Mouse (Mus musculus): ENCODE measurements around the gene Gstp3. TPM values are rescaled to one million over a fixed set of nuclear protein-coding genes. Genes with fewer than 3 reads are reported as not detected.

Gstp3 gene
- 10.6 TPM for polyA plus RNA-seq (2014; fragmentation: Illumina TruSeq; extraction: RNeasy Lipid Tissue Mini Kit (QIAGEN cat#74804); ENCODE audit: insufficient read depth, low read depth, low replicate concordance)

DNA sequence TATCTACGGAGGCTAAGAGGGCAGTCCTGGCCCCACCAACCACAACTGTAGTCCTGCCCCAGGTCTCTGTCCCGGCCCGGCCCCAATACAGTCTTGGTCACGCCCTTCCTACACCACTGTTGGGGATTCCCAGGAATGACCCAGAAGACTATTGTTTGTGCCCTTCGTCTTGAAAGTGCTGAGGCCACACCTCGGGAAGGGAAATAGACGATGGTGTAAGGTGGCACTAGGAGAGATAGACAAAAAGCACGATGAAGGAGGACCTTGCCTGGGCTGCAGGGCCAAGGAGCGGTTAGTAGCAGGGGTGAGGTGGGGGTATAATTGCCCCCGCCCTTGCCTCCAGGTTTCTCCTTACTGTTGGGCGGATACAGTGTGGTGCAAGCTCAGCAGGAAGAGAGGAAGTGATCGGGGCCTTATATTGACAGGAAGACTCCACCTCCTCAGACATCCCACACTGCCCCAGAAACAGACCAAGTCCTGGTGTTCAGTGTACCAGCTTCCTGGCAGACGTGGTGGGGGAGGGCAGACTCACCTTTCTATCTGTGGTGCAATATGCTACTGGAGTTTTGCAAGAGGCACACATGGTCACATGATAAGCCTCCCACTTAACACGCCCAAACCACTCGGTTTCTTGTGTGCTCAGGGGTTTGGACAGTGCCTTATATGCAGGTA is at the start of gene Gstp3:
TSS of gene Gstp3 (minus strand) at position 501 of the 672 bp plus-strand sequence.

DNA sequence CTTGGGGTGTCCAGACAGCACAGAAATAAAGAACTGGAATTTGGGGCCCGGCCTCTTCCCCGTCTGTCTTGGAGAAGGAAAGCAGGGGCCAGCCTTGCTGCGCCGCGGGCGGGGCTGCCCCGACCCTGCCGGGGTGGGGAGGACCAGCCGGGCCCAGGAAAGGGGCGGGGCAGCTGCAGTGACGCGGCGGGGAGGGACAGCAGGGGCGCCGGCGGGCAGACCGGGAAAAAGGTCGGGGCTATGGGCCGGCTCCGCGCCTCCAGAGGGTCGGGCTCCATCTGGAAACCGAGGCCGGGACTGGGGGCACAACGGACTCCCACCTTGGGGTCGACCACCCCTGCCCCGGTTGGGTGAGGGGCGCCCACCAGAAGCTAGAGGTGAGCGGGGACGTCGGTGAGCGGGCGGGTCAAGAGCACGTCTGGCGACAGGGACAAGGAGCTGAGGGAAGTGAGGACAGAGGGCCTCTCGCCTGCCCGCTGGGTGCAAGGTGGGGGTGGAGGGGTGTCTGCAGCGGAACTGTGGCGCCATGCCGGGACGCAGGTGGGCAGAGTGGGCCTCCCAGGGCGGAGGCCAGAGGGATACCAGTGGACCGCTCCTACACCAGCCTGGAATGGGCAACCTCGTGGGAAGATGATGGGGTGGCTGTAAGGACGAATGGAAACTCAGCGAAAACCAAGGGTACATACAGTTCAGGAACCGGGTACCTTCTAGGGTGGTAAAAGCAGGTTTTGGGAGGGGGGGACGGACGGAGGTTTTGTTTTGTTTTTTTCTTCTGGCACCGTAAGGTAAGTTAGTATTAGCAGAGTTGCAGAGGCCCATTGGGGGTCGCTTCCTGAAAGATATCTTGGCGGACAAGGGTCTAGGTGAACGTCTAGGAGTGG is 40.7 kb upstream of the Gstp3 start, which contains the start of gene Pitpnm1:
TSS of gene Pitpnm1 (plus strand) at position 162 of the 881 bp plus-strand sequence.

DNA sequence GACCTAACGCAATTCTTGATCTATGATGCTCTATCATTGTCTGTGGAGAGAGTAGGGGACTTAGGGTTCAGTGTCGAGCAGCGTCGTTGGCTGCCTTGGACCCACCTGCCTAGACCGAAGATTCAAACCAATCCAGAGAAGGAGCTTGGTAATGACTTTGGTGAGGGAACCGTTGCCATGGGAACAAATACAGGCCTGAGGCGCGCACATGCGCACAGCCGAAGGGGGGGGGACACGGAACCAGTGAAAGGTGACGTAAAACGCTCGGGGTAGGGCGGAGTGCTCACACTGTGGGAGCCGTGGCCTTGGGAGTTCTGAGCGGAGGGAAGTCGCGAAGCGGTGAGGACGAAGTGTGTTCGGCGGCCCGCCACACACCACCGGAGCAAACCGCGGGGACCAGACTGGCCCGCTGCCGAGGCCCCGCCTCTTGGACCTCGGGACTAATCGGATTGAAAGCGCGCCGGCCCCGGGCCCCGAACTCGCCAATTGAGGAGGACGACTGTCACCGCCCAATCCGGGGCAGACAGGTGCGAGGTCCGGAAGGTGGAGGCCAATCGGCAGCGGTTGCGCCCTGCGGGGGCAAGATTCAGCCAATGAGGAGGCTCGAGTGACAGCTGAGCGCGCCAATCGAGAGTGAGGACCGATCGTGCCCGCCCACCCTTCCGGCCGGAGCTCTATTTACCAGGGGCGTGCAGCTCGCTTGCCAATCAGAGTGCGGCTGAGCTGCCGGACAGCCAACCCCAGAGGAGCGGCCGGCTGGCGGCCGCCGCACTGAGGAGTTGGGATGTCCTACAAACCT is 37.5 kb upstream of the Gstp3 start, which contains the start of gene Cdk2ap2:
TSS of gene Cdk2ap2 (plus strand) at position 541 of the 799 bp plus-strand sequence.

DNA sequence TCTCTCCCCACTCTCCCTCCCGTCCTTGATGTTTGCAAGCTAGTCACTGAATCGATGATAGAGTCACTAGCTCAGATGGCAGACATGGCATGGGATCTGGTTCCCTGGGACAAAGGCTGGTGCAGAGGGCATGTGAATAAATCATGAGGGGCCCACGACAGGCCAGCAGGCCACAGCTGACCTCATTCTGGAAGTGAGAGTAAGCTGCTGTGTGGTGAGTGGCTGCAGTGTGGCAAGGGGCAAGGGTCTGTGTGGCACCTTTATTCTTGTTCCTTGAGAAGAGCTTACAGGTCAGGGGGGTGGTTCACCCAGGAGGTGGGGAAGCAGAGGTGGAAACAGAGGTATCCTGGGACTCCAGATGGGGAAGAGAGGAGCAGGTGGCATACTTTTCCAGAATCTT is 22.0 kb upstream of the Gstp3 start, which contains the start of gene Cabp2:
TSS of gene Cabp2 (plus strand) at position 185 of the 400 bp plus-strand sequence.

DNA sequence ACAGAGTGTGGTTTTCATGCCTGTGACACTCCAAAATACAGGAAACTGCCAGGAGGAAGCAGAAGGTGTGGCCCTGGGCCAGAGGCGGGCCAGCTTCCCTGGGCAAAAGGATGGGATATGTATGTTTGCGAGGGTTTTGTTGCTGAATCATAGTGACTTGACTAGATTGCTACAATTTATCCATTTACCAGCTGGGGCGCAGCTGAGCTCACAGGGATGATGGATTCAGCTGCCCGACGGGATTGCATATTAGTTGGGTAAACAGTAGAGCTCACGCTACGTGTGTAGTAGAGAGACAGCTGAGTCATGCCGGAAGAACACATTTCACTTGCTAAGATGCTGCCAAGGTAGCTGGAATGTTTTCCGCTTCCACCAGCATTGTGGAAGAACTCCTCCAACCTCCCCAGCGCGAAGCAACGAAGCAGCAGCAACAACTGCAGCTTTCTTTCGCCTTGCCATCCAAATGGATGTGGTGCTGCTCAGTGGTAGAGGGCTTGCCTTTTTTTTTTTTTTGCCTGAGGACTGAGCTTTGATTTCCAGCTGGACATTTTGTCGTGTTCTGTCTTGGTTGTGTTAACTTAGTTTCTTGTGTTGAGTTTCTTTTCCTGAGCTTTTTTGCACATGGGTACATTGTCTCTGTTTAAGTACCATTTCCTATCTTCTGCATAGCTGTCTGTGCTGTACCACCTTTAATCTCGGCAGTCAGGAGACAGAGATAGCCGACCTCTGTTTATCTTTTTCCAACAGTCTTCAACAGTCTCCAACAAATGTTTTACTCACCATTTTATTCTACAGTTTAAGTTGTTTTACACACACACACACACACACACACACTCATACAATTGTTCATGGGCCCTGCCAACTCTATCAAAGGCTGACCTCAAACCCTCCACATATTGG is 13.2 kb downstream of the Gstp3 start, which contains the start of gene Gstp2:
TSS of gene Gstp2 (minus strand) at position 58 of the 900 bp plus-strand sequence.

DNA sequence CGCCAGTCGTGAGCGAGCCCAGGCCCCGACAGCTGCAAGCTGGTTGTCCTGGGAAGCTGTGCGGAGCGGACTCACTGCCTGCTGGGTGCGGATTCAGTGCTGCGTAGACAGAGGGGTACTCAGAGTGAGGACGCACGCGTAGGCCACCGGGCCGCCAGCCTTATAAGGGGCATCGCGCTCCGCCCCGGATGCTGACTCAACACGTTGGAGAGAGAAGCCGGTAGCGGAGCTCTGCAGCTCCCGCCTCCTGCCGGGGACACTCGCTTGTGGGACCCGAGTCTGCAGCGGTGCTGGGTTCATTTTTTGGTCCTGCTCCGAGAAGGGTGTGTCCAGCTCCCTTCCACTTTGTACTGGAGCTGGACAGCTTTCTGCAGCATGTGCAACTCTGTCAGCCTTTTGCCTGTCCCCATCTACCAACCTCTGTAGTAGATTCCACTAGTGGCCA is 21.6 kb downstream of the Gstp3 start, which contains the start of gene Gstp1:
TSS of gene Gstp1 (minus strand) at position 198 of the 445 bp plus-strand sequence.

DNA sequence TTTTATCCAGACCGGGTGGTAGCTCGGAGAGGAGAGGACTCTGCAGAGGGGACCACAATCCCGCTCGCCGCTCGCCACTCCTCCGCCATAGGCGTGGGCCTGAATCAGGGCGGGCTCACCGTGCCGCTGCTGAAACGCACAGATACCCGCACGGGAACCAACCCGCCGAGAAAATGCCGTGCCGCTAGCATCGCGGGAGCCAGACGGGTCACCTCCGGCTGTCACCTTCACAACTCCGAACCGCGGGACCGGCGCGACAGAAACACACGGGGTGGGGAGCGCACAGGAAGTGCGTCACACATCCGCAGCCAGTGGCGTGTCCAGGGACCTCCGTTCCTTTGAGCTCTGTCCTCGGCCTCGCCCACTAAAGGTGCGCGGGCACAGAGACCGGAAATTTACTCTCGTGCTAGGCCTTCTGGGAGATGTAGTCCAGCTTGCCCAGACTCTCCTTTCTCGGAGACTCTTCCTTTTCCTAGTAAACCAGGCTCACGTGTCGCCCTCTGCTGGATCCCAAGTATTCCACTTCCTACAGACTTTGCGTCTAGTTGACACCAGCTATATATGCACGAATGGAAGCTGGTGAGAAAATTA is 46.8 kb downstream of the Gstp3 start, which contains the start of gene Ndufv1:
TSS of gene Ndufv1 (minus strand) at position 375 of the 591 bp plus-strand sequence.

Other genes with a start within 250 kb of the Gstp3 start
- 34.0 TPM for gene Chka, start 207.8 kb downstream of the Gstp3 start, polyA plus RNA-seq (2014; fragmentation: Illumina TruSeq; extraction: RNeasy Lipid Tissue Mini Kit (QIAGEN cat#74804); ENCODE audit: insufficient read depth, low read depth, low replicate concordance)
- 35.0 TPM for gene Tcirg1, start 152.4 kb downstream of the Gstp3 start, polyA plus RNA-seq (2014; fragmentation: Illumina TruSeq; extraction: RNeasy Lipid Tissue Mini Kit (QIAGEN cat#74804); ENCODE audit: insufficient read depth, low read depth, low replicate concordance)
- 140 TPM for gene Ndufs8, start 146.8 kb downstream of the Gstp3 start, polyA plus RNA-seq (2014; fragmentation: Illumina TruSeq; extraction: RNeasy Lipid Tissue Mini Kit (QIAGEN cat#74804); ENCODE audit: insufficient read depth, low read depth, low replicate concordance)
- 53.6 TPM for gene Aldh3b1, start 129.8 kb downstream of the Gstp3 start, polyA plus RNA-seq (2014; fragmentation: Illumina TruSeq; extraction: RNeasy Lipid Tissue Mini Kit (QIAGEN cat#74804); ENCODE audit: insufficient read depth, low read depth, low replicate concordance)
- gene Unc93b1, start 124.4 kb downstream of the Gstp3 start, polyA plus RNA-seq (2014; fragmentation: Illumina TruSeq; extraction: RNeasy Lipid Tissue Mini Kit (QIAGEN cat#74804); ENCODE audit: insufficient read depth, low read depth, low replicate concordance), result 56.9 TPM
- gene Aldh3b3, start 100.9 kb downstream of the Gstp3 start, polyA plus RNA-seq (2014; fragmentation: Illumina TruSeq; extraction: RNeasy Lipid Tissue Mini Kit (QIAGEN cat#74804); ENCODE audit: insufficient read depth, low read depth, low replicate concordance), result 0.20 TPM
- gene Aldh3b2, start 87.2 kb downstream of the Gstp3 start, polyA plus RNA-seq (2014; fragmentation: Illumina TruSeq; extraction: RNeasy Lipid Tissue Mini Kit (QIAGEN cat#74804); ENCODE audit: insufficient read depth, low read depth, low replicate concordance), result 0.83 TPM
- 10.1 TPM for gene Acy3, start 73.0 kb downstream of the Gstp3 start, polyA plus RNA-seq (2014; fragmentation: Illumina TruSeq; extraction: RNeasy Lipid Tissue Mini Kit (QIAGEN cat#74804); ENCODE audit: insufficient read depth, low read depth, low replicate concordance)
- not detected for gene Tbx10, start 66.8 kb downstream of the Gstp3 start, polyA plus RNA-seq (2014; fragmentation: Illumina TruSeq; extraction: RNeasy Lipid Tissue Mini Kit (QIAGEN cat#74804); ENCODE audit: insufficient read depth, low read depth, low replicate concordance)
- gene Nudt8, start 59.0 kb downstream of the Gstp3 start, polyA plus RNA-seq (2014; fragmentation: Illumina TruSeq; extraction: RNeasy Lipid Tissue Mini Kit (QIAGEN cat#74804); ENCODE audit: insufficient read depth, low read depth, low replicate concordance), result 19.1 TPM
- 0.23 TPM for gene Gm49405, start 58.9 kb downstream of the Gstp3 start, polyA plus RNA-seq (2014; fragmentation: Illumina TruSeq; extraction: RNeasy Lipid Tissue Mini Kit (QIAGEN cat#74804); ENCODE audit: insufficient read depth, low read depth, low replicate concordance)
- 4.9 TPM for gene Doc2g, start 56.3 kb downstream of the Gstp3 start, polyA plus RNA-seq (2014; fragmentation: Illumina TruSeq; extraction: RNeasy Lipid Tissue Mini Kit (QIAGEN cat#74804); ENCODE audit: insufficient read depth, low read depth, low replicate concordance)
- gene Ndufv1, start 46.8 kb downstream of the Gstp3 start, polyA plus RNA-seq (2014; fragmentation: Illumina TruSeq; extraction: RNeasy Lipid Tissue Mini Kit (QIAGEN cat#74804); ENCODE audit: insufficient read depth, low read depth, low replicate concordance), result 85.5 TPM
- gene Gstp1, start 21.6 kb downstream of the Gstp3 start, polyA plus RNA-seq (2014; fragmentation: Illumina TruSeq; extraction: RNeasy Lipid Tissue Mini Kit (QIAGEN cat#74804); ENCODE audit: insufficient read depth, low read depth, low replicate concordance), result 401 TPM
- 28.2 TPM for gene Gstp2, start 13.5 kb downstream of the Gstp3 start, polyA plus RNA-seq (2014; fragmentation: Illumina TruSeq; extraction: RNeasy Lipid Tissue Mini Kit (QIAGEN cat#74804); ENCODE audit: insufficient read depth, low read depth, low replicate concordance)
- gene Cabp2, start 22.0 kb upstream of the Gstp3 start, polyA plus RNA-seq (2014; fragmentation: Illumina TruSeq; extraction: RNeasy Lipid Tissue Mini Kit (QIAGEN cat#74804); ENCODE audit: insufficient read depth, low read depth, low replicate concordance), result 0.93 TPM
- 128 TPM for gene Cdk2ap2, start 37.6 kb upstream of the Gstp3 start, polyA plus RNA-seq (2014; fragmentation: Illumina TruSeq; extraction: RNeasy Lipid Tissue Mini Kit (QIAGEN cat#74804); ENCODE audit: insufficient read depth, low read depth, low replicate concordance)
- 24.1 TPM for gene Pitpnm1, start 40.4 kb upstream of the Gstp3 start, polyA plus RNA-seq (2014; fragmentation: Illumina TruSeq; extraction: RNeasy Lipid Tissue Mini Kit (QIAGEN cat#74804); ENCODE audit: insufficient read depth, low read depth, low replicate concordance)
- 110 TPM for gene Aip, start 66.3 kb upstream of the Gstp3 start, polyA plus RNA-seq (2014; fragmentation: Illumina TruSeq; extraction: RNeasy Lipid Tissue Mini Kit (QIAGEN cat#74804); ENCODE audit: insufficient read depth, low read depth, low replicate concordance)
- gene Gpr152, start 80.2 kb upstream of the Gstp3 start, polyA plus RNA-seq (2014; fragmentation: Illumina TruSeq; extraction: RNeasy Lipid Tissue Mini Kit (QIAGEN cat#74804); ENCODE audit: insufficient read depth, low read depth, low replicate concordance), result not detected
- not detected for gene Cabp4, start 84.5 kb upstream of the Gstp3 start, polyA plus RNA-seq (2014; fragmentation: Illumina TruSeq; extraction: RNeasy Lipid Tissue Mini Kit (QIAGEN cat#74804); ENCODE audit: insufficient read depth, low read depth, low replicate concordance)
- gene Coro1b, start 89.0 kb upstream of the Gstp3 start, polyA plus RNA-seq (2014; fragmentation: Illumina TruSeq; extraction: RNeasy Lipid Tissue Mini Kit (QIAGEN cat#74804); ENCODE audit: insufficient read depth, low read depth, low replicate concordance), result 121 TPM
- 41.4 TPM for gene Ptprcap, start 94.0 kb upstream of the Gstp3 start, polyA plus RNA-seq (2014; fragmentation: Illumina TruSeq; extraction: RNeasy Lipid Tissue Mini Kit (QIAGEN cat#74804); ENCODE audit: insufficient read depth, low read depth, low replicate concordance)
- 19.1 TPM for gene Rps6kb2, start 103.8 kb upstream of the Gstp3 start, polyA plus RNA-seq (2014; fragmentation: Illumina TruSeq; extraction: RNeasy Lipid Tissue Mini Kit (QIAGEN cat#74804); ENCODE audit: insufficient read depth, low read depth, low replicate concordance)
- 2.5 TPM for gene Carns1, start 115.9 kb upstream of the Gstp3 start, polyA plus RNA-seq (2014; fragmentation: Illumina TruSeq; extraction: RNeasy Lipid Tissue Mini Kit (QIAGEN cat#74804); ENCODE audit: insufficient read depth, low read depth, low replicate concordance)
- gene Tbc1d10c, start 131.7 kb upstream of the Gstp3 start, polyA plus RNA-seq (2014; fragmentation: Illumina TruSeq; extraction: RNeasy Lipid Tissue Mini Kit (QIAGEN cat#74804); ENCODE audit: insufficient read depth, low read depth, low replicate concordance), result 22.1 TPM
- 290 TPM for gene Ppp1ca, start 132.5 kb upstream of the Gstp3 start, polyA plus RNA-seq (2014; fragmentation: Illumina TruSeq; extraction: RNeasy Lipid Tissue Mini Kit (QIAGEN cat#74804); ENCODE audit: insufficient read depth, low read depth, low replicate concordance)
- 12.4 TPM for gene Rad9a, start 142.1 kb upstream of the Gstp3 start, polyA plus RNA-seq (2014; fragmentation: Illumina TruSeq; extraction: RNeasy Lipid Tissue Mini Kit (QIAGEN cat#74804); ENCODE audit: insufficient read depth, low read depth, low replicate concordance)
- 7.9 TPM for gene Clcf1, start 154.7 kb upstream of the Gstp3 start, polyA plus RNA-seq (2014; fragmentation: Illumina TruSeq; extraction: RNeasy Lipid Tissue Mini Kit (QIAGEN cat#74804); ENCODE audit: insufficient read depth, low read depth, low replicate concordance)
- not detected for gene AC109138.7, start 154.8 kb upstream of the Gstp3 start, polyA plus RNA-seq (2014; fragmentation: Illumina TruSeq; extraction: RNeasy Lipid Tissue Mini Kit (QIAGEN cat#74804); ENCODE audit: insufficient read depth, low read depth, low replicate concordance)
- 52.0 TPM for gene Pold4, start 172.3 kb upstream of the Gstp3 start, polyA plus RNA-seq (2014; fragmentation: Illumina TruSeq; extraction: RNeasy Lipid Tissue Mini Kit (QIAGEN cat#74804); ENCODE audit: insufficient read depth, low read depth, low replicate concordance)
- gene Ssh3, start 209.6 kb upstream of the Gstp3 start, polyA plus RNA-seq (2014; fragmentation: Illumina TruSeq; extraction: RNeasy Lipid Tissue Mini Kit (QIAGEN cat#74804); ENCODE audit: insufficient read depth, low read depth, low replicate concordance), result 12.9 TPM
- 2.9 TPM for gene Ankrd13d, start 223.6 kb upstream of the Gstp3 start, polyA plus RNA-seq (2014; fragmentation: Illumina TruSeq; extraction: RNeasy Lipid Tissue Mini Kit (QIAGEN cat#74804); ENCODE audit: insufficient read depth, low read depth, low replicate concordance)
- 57.2 TPM for gene Grk2, start 246.7 kb upstream of the Gstp3 start, polyA plus RNA-seq (2014; fragmentation: Illumina TruSeq; extraction: RNeasy Lipid Tissue Mini Kit (QIAGEN cat#74804); ENCODE audit: insufficient read depth, low read depth, low replicate concordance)